Mouse (Mus musculus): ENCODE data around the gene 4930404H24Rik. TPM values are rescaled to one million over a fixed set of nuclear protein-coding genes. Genes with fewer than 3 reads are reported as not detected.

The 4930404H24Rik gene
- polyA plus RNA-seq, 1 experiment from 2014 or later, result not detected

DNA sequence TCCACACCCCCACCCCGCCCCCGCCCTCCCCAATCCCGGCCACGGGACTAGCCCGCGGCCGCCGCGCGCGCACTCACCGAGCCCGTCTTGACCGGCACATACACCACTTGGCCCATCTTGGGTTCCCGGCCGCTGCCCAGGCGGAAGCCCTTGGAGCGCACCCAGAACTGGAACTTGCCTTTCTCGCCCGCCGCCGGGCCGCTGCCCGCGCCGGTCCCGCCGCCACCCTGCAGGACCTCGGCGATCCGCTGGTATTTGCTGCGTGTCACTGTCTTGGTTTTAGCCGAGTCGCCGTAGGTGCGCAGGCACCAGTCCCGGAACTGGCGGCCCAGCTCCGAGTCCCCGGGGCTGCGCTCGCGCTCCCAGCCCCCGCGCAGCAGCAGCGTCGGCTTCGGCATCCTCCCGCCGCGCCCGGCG, 36.8 kb downstream of the 4930404H24Rik start:
- peaks cover 50% of the 10 kb centered on the region for H3K4me1 ChIP-seq (replicated peaks)
- H3K4me2 ChIP-seq, result peak overlapping the region; percentile 88
- peaks cover 16% of the 10 kb centered on the region for H3K27me3 ChIP-seq
- H3K36me3 ChIP-seq, result no peaks in the 10 kb centered on the region
- peak; percentile 21 for ATAC-seq (ENCODE audit: low read depth)
- H3K9ac ChIP-seq, result peak overlapping the region; percentile 92
- H3K27ac ChIP-seq (replicated peaks), result peak overlapping the region; percentile 95
- H3K9me3 ChIP-seq, result no peaks in the 10 kb centered on the region
- under 1% methylated on average over 49 of the region's 53 CpGs for WGBS
- peak overlapping the region; percentile 80 for H3K4me3 ChIP-seq

DNA sequence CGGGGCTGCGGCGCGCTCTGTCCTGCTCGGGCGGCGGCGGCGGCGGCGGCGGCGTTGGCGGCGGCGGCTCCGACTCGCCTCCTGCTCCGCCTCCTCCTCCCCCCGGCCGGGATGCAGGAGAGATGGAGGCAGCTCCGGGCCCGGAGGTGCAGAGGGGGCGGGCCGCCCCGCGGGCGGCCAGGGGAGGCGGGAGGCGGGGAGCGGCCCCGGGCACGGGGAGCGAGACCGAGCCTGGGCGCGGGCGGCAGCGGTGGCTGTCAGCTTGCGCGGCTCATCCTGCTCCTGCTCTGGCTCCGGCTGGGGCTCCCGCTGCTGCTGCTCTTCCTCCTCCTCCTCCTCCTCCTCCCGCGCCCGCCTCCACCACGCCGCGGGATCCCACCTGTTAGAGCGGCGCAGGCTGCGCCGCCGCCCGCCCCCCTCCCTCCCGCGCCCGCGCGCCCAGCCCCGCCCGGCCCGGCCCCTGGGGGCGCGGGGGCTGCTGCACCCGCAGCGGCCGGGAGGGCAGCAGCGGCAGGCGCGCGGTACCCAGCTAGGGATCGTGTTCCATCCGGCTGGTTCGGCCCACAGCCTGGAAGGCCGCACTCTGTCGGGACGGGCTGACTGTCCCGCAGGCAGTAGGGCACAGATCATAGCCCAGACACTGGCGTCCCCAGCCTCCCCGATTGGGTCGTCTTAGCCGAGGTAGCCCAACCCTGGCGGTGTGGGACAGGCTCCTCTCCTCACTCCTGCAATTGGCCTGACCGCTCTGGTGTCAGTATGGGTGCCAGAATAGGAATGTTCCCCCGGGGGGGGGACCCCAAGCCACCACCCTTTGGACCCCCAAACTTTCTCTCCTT, 37.6 kb downstream of the 4930404H24Rik start, which contains the start of gene Nol4l:
Gene Nol4l, minus strand, starts transcription at position 41 of the 836 bp plus-strand sequence.
- ATAC-seq (ENCODE audit: low read depth), result peak; percentile 12
- H3K27ac ChIP-seq (replicated peaks), result peak within 1 kb of the TSS; percentile 95
- peak within 1 kb of the TSS; percentile 92 for H3K9ac ChIP-seq
- peaks cover 43% of the 10 kb centered on the region for H3K4me1 ChIP-seq (replicated peaks)
- no peaks in the 10 kb centered on the region for H3K9me3 ChIP-seq
- H3K36me3 ChIP-seq, result no peaks in the 10 kb centered on the region
- H3K4me3 ChIP-seq, result peak within 1 kb of the TSS; percentile 80
- under 1% methylated on average over 67 of the region's 86 CpGs for WGBS
- H3K27me3 ChIP-seq, result peaks cover 16% of the 10 kb centered on the region
- H3K4me2 ChIP-seq, result peak within 1 kb of the TSS; percentile 88

GRCm38 (mm10) chr2:153530948-153531347, 38.4 kb downstream of the 4930404H24Rik start:
- Histone ChIP-seq H3K9ac (no peak overlapping the region), H3K36me3 (no peaks in the 10 kb centered on the region), H3K4me2 (no peak overlapping the region), H3K4me1 (replicated peaks) (peaks cover 35% of the 10 kb centered on the region), H3K4me3 (no peak overlapping the region; the same call in 1 of the 2 replicates), H3K9me3 (no peaks in the 10 kb centered on the region), H3K27me3 (peaks cover 16% of the 10 kb centered on the region), H3K27ac (replicated peaks) (no peak overlapping the region)
- 58% methylated on average over 5 of the region's 5 CpGs for WGBS
- no peak for ATAC-seq (ENCODE audit: low read depth)

DNA sequence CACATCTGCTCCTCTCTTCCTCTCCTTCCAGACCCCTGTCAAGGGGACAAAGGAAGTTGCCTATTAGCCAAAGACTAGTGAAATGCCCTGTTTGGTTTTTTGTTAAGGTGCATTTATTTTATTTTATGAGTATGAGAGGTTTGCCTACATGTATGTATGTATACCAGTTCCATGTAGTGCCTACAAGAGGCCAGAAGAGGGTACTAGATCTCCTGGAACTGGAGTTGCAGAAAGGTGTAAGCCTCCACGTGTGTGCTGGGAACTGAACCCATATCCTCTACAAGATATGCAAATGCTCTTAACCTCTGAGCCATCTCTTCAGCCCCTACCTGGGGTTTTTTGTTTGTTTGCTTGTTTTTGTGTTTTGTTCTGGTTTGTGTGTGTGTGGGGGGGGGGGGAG, 41.4 kb downstream of the 4930404H24Rik start:
- WGBS, result 83% methylated on average over 1 of the region's 1 CpGs
- ATAC-seq (ENCODE audit: low read depth), result no peak
- H3K9ac ChIP-seq, result no peak overlapping the region

DNA sequence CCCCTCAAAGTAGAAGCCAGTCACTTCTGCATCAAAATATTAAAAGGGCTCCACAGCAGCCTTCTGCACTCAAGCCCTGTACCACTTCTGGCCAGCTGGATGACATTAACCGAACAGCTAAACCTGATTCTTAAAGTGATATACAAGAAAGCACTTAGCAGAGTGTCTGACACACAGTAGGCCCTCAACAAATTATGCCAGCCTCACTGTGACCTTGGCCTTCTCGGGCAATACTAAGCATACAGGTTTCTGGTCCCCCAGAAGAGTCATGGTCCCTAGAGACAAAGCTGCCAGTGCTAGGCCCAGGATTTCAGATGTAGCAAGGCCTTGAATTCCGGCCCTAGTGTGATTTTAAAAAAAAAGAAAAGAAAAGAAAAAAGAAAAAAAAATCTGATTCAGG, 46.3 kb downstream of the 4930404H24Rik start:
- ATAC-seq (ENCODE audit: low read depth), result no peak
- WGBS, result 90% methylated on average over 3 of the region's 3 CpGs
- no peaks in the 10 kb centered on the region; the same call in 1 of the 2 replicates for H3K27me3 ChIP-seq
- H3K27ac ChIP-seq (replicated peaks), result no peak overlapping the region
- H3K4me3 ChIP-seq, result no peak overlapping the region
- H3K9ac ChIP-seq, result no peak overlapping the region
- no peaks in the 10 kb centered on the region for H3K9me3 ChIP-seq
- H3K4me1 ChIP-seq (replicated peaks), result 0 out of 2 replicates have a peak, but pooled peaks cover 2% of the 10 kb centered on the region
- H3K36me3 ChIP-seq, result no peaks in the 10 kb centered on the region
- H3K4me2 ChIP-seq, result no peak overlapping the region

More for the DNA sequence above, 41.4 kb downstream of the 4930404H24Rik start:
- H3K36me3 ChIP-seq, result no peaks in the 10 kb centered on the region
- H3K27ac ChIP-seq (replicated peaks), result no peak overlapping the region
- peaks cover 16% of the 10 kb centered on the region for H3K27me3 ChIP-seq
- peaks cover 8% of the 10 kb centered on the region for H3K4me1 ChIP-seq (replicated peaks)
- no peak overlapping the region for H3K4me3 ChIP-seq
- no peak overlapping the region for H3K4me2 ChIP-seq
- no peaks in the 10 kb centered on the region for H3K9me3 ChIP-seq

DNA sequence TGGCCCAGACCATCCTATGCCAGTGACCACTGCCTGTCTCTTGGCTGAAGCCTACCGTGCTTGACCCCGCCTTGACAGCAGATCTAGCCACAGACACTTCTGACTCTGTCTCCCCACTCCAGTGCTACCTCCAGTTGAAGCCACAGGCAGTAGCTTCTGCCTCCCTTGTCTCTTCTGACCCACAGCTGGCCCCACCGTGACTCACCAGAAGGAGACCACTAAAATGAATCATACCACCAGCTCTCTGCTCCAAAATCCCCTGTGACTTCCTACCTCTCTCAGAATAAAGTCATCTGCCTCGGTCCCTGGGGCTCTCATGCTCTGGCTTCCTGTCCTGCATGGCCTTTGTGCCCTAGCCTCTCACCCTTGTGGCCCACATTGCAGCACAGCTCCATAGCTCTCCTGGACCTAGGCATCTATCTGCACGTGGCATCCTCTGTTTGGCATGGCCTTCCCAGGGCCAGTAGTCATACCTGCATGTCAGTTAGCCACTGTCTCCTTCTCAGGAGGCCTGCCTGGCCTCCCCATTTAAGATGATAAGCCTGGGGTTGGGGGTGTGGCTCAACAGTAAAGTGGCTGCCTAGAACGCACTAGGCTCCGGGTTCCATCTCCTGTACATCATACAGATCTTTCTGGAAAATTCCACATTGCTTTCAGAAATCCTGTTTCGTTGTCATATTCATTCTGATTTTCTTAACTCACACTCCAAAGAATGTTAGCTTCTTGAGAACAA, 50.5 kb downstream of the 4930404H24Rik start:
- no peak for ATAC-seq (ENCODE audit: low read depth)
- Histone ChIP-seq H3K4me1 (replicated peaks) (peaks cover 17% of the 10 kb centered on the region), H3K4me3 (no peak overlapping the region), H3K9me3 (no peaks in the 10 kb centered on the region), H3K27me3 (no peaks in the 10 kb centered on the region; the same call in none of the 2 replicates), H3K4me2 (no peak overlapping the region), H3K36me3 (no peaks in the 10 kb centered on the region), H3K9ac (no peak overlapping the region), H3K27ac (replicated peaks) (no peak overlapping the region)
- WGBS, result 88% methylated on average over 8 of the region's 8 CpGs

Other genes starting within 250 kb of the 4930404H24Rik start
- 16.7 and 17.2 TPM in 2 replicates for gene Kif3b, start 201.4 kb upstream of the 4930404H24Rik start, polyA plus RNA-seq (2015; fragmentation: Nextera tagmentation; extraction: Ambion mirVana)
- 9.8 and 12.1 TPM in 2 replicates for gene Asxl1, start 147.0 kb upstream of the 4930404H24Rik start, polyA plus RNA-seq (2015; fragmentation: Nextera tagmentation; extraction: Ambion mirVana)
- 40.8 and 43.3 TPM in 2 replicates for gene Nol4l, start 37.2 kb downstream of the 4930404H24Rik start, polyA plus RNA-seq (2015; fragmentation: Nextera tagmentation; extraction: Ambion mirVana)
- gene Commd7, start 140.0 kb downstream of the 4930404H24Rik start, polyA plus RNA-seq (2015; fragmentation: Nextera tagmentation; extraction: Ambion mirVana), result 84.6 and 85.9 TPM in 2 replicates
- 3.9 and 4.6 TPM in 2 replicates for gene Dnmt3b, start 156.7 kb downstream of the 4930404H24Rik start, polyA plus RNA-seq (2015; fragmentation: Nextera tagmentation; extraction: Ambion mirVana)
- gene Dnmt3c, start 203.9 kb downstream of the 4930404H24Rik start, polyA plus RNA-seq (2015; fragmentation: Nextera tagmentation; extraction: Ambion mirVana), result not detected in 2 replicates
- gene Mapre1, start 248.5 kb downstream of the 4930404H24Rik start, polyA plus RNA-seq (2015; fragmentation: Nextera tagmentation; extraction: Ambion mirVana), result 395 and 425 TPM in 2 replicates

All from neural tube, embryonic 13.5 days (tissue).